Mouse (Mus musculus) testis, adult 2 months (tissue): Measurements from ENCODE around the gene Ccl24.

Experiments used
- CTCF ChIP-seq: fragments of 200-500 bp; IDR thresholded peaks from 2 replicates; pipeline ENCODE4 v1.5.1; 2012; ENCODE audit warnings: low read depth, mild to moderate bottlenecking, inconsistent platforms, low read length, moderate library complexity; ENCODE audit not compliant: control insufficient read depth, insufficient read depth, insufficient replicate concordance
- POLR2A ChIP-seq: fragments of 200-500 bp; IDR thresholded peaks from 2 replicates; pipeline ENCODE4 v1.6.1; 2012; ENCODE audit warnings: low read depth, mild to moderate bottlenecking, inconsistent platforms, low read length, moderate library complexity; ENCODE audit not compliant: control insufficient read depth

- TF ChIP-seq POLR2A (no peak), CTCF (no peak)
These were observed 47.9 kb downstream of the Ccl24 start for GRCm38 (mm10) chr5:135524660-135525560.
